Mouse (Mus musculus) ES-E14 (cell line): ENCODE results near the gene Zan. TPM values are rescaled to one million over a fixed set of nuclear protein-coding genes. Genes with fewer than 3 reads are reported as not detected.
A peak's percentile ranks its signal among the peaks of the same experiment; 100 is the strongest.

Experiments used
- DNase-seq: peaks from one replicate; pipeline ENCODE4 v3.0.0-alpha.2; 2013; ENCODE audit warnings: low read depth, low spot score
- H3K27ac ChIP-seq: 2 replicates; pipeline ENCODE4 v1.5.1; 2012; ENCODE audit warnings: low read depth, mild to moderate bottlenecking, low read length, moderate library complexity, mixed read lengths; ENCODE audit not compliant: poor library complexity, insufficient read depth, severe bottlenecking
- H3K36me3 ChIP-seq: 2 replicates; pipeline ENCODE4 v1.6.1; 2012; ENCODE audit warnings: mild to moderate bottlenecking, low read length, moderate library complexity, mixed read lengths; ENCODE audit not compliant: control insufficient read depth, poor library complexity, insufficient read depth, severe bottlenecking
- H3K4me1 ChIP-seq, 2 experiments: fragments of 150-350 bp in 1 of 2; sonication (generic) in 1 of 2; 2 replicates each; pipeline ENCODE4 v1.6.1; 2012; ENCODE audit warnings: low read length in 2 of 2, mild to moderate bottlenecking in 1 of 2, mixed read lengths in 1 of 2; ENCODE audit not compliant: control insufficient read depth in 2 of 2, insufficient read depth in 2 of 2, poor library complexity in 1 of 2
- H3K4me3 ChIP-seq, 2 experiments: fragments of 150-350 bp in 1 of 2; sonication (generic) in 1 of 2; 2 replicates each; pipeline ENCODE4 v1.5.1; 2012; ENCODE audit warnings: low read length in 2 of 2, low read depth in 1 of 2, mild to moderate bottlenecking in 1 of 2, mixed read lengths in 1 of 2; ENCODE audit not compliant: insufficient read depth in 1 of 2, poor library complexity in 1 of 2, severe bottlenecking in 1 of 2
- H3K9ac ChIP-seq: 2 replicates; pipeline ENCODE4 v1.6.1; 2012; ENCODE audit warnings: low read depth, mild to moderate bottlenecking, low read length, mixed read lengths; ENCODE audit not compliant: poor library complexity, insufficient read depth, severe bottlenecking
- H3K9me3 ChIP-seq: fragments of 150-350 bp; sonication (generic); 2 replicates; pipeline ENCODE4 v1.6.1; 2012; ENCODE audit warnings: low read depth, mild to moderate bottlenecking, low read length; ENCODE audit not compliant: control insufficient read depth, insufficient read depth
- CHD2 ChIP-seq: IDR thresholded peaks from 2 replicates; pipeline ENCODE4 v1.6.1; 2014; ENCODE audit warnings: mild to moderate bottlenecking, low read depth, low read length, inconsistent platforms
- HCFC1 ChIP-seq: IDR thresholded peaks from 2 replicates; pipeline ENCODE4 v1.6.1; 2012; ENCODE audit warnings: low read length, inconsistent platforms, borderline replicate concordance; ENCODE audit not compliant: insufficient read depth
- MAFK ChIP-seq: IDR thresholded peaks from 2 replicates; pipeline ENCODE4 v1.6.1; 2014; ENCODE audit warnings: mild to moderate bottlenecking, low read depth, low read length, inconsistent platforms; ENCODE audit not compliant: insufficient read depth
- ZC3H11A ChIP-seq: IDR thresholded peaks from 2 replicates; pipeline ENCODE4 v1.6.1; 2012; ENCODE audit warnings: low read depth, mild to moderate bottlenecking, inconsistent platforms, low read length, borderline replicate concordance
- ZNF384 ChIP-seq: IDR thresholded peaks from 2 replicates; pipeline ENCODE4 v1.6.1; 2012; ENCODE audit warnings: low read depth, low read length, inconsistent platforms
- in situ Hi-C, 2 experiments: fragments of 600-800 bp; cut with MboI; formaldehyde crosslinking; loops; one replicate each; pipeline ENCODE4 v1.15.1; 2025; ENCODE audit warnings: low sequenced_read_pairs in 2 of 2, inconsistent platforms in 1 of 2; ENCODE audit not compliant: unreplicated experiment in 2 of 2
- total RNA-seq: library from RNA; depleted of rRNA; stranded (reverse); fragments of 300-350 nt; gene quantifications from 2 replicates; pipeline ENCODE4 v1.2.3, GENCODE M21; 2012

Zan gene
- total RNA-seq, 1 experiment: 2.6 TPM

GRCm38 (mm10) chr5:137523396-137524250 is 46.8 kb upstream of the Zan start:
- in situ Hi-C loops: no loop called here
- Histone ChIP-seq H3K4me1 (peaks cover 4 to 60% of the 10 kb centered on the region in 2 experiments; a peak in 3 of 4 replicates), H3K9me3 (no peaks in the 10 kb centered on the region), H3K36me3 (peaks cover 94% of the 10 kb centered on the region), H3K4me3 (no peak overlapping the region), H3K27ac (no peak overlapping the region), H3K9ac (peak overlapping the region; percentile 27; the same call in 1 of the 2 replicates)
- no peak for DNase-seq
- TF ChIP-seq ZC3H11A (no peak), ZNF384 (no peak), MAFK (no peak), HCFC1 (no peak), CHD2 (no peak)

GRCm38 (mm10) chr5:137522711-137523110 is 45.8 kb upstream of the Zan start:
- no peaks in the 10 kb centered on the region for H3K9me3 ChIP-seq
- no peak overlapping the region for H3K4me3 ChIP-seq
- H3K9ac ChIP-seq: no peak overlapping the region
- in situ Hi-C loops: no loop called here
- peaks cover 90% of the 10 kb centered on the region for H3K36me3 ChIP-seq
- H3K27ac ChIP-seq: no peak overlapping the region
- TF ChIP-seq CHD2 (no peak), ZC3H11A (no peak), MAFK (no peak), ZNF384 (no peak), HCFC1 (no peak)
- DNase-seq: no peak
- H3K4me1 ChIP-seq: peaks cover 4 to 60% of the 10 kb centered on the region in 2 experiments; a peak in 3 of 4 replicates

- no peak overlapping the region for H3K4me3 ChIP-seq
- H3K27ac ChIP-seq: no peak overlapping the region
Measured at GRCm38 (mm10) chr5:137521861-137522260, 45.0 kb upstream of the Zan start.

GRCm38 (mm10) chr5:137519691-137520550 is 43.1 kb upstream of the Zan start:
- Histone ChIP-seq H3K9me3 (no peaks in the 10 kb centered on the region), H3K27ac (no peak overlapping the region), H3K4me1 (peaks cover 8 to 53% of the 10 kb centered on the region in 2 experiments), H3K36me3 (peaks cover 70% of the 10 kb centered on the region), H3K9ac (0 out of 2 replicates have a peak overlapping the region, but pooled peaks have one; percentile 6), H3K4me3 (no peak overlapping the region)
- no peak for DNase-seq
- TF ChIP-seq ZNF384 (no peak), MAFK (no peak), CHD2 (no peak), HCFC1 (no peak), ZC3H11A (no peak)
- in situ Hi-C loops: no loop called here

More at GRCm38 (mm10) chr5:137521861-137522260, 45.0 kb upstream of the Zan start:
- H3K9me3 ChIP-seq: no peaks in the 10 kb centered on the region
- peaks cover 88% of the 10 kb centered on the region for H3K36me3 ChIP-seq
- in situ Hi-C loops: no loop called here
- no peak for DNase-seq
- peaks cover 6 to 60% of the 10 kb centered on the region in 2 experiments; a peak in 3 of 4 replicates for H3K4me1 ChIP-seq
- TF ChIP-seq MAFK (no peak), ZC3H11A (no peak), ZNF384 (no peak), CHD2 (no peak), HCFC1 (no peak)
- H3K9ac ChIP-seq: no peak overlapping the region
